Mouse (Mus musculus): Measurements from ENCODE around the gene Pip4k2a. TPM values are rescaled to one million over a fixed set of nuclear protein-coding genes. Genes with fewer than 3 reads are reported as not detected.

The Pip4k2a gene
- polyA plus RNA-seq, 1 experiment = 7.1 TPM

DNA sequence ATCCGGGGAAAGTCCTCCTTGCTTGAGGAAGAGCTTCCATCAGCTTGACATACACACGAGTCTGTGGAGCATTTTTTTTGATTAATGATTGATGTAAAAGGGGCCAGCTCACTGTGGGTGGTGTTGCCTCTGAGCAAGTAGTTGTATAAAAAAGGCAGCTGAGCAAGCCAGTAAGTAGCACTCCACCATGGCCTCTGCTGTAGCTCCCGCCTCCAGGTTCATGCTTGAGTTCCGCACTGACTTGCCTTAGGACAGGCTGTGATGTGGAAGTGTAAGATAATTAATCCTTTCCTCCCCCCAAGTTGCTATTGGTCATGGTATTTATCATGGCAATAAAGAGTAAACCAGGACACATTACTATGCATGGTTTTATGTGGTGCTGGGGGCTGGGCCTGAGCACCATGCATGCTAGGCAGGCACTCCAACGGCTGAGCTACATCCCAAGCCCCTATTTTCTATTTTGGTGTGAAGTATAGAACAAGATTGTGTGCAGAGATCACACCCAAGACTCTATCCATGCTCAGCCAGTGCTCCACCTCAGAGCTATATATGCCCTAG, 78.0 kb downstream of the Pip4k2a start:
- TF ChIP-seq CTCF (conservative IDR thresholded peaks at IDR 0.05; ENCODE audit: insufficient read depth, insufficient read length, low read depth, low read length) (no peak), POLR2A (IDR thresholded peaks at IDR 0.05; ENCODE audit: low read depth, low read length) (no peak)
- H3K4me3 ChIP-seq (ENCODE audit: insufficient read depth, low read depth, low read length) = no peak overlapping the region
- H3K27ac ChIP-seq (ENCODE audit: insufficient read depth, low read depth, low read length) = no peak overlapping the region
- H3K4me1 ChIP-seq (ENCODE audit: control insufficient read depth, insufficient read depth, low read length) = peaks cover 7% of the 10 kb centered on the region; the same call in 1 of the 2 replicates
- H3K27me3 ChIP-seq (replicated peaks; ENCODE audit: control insufficient read depth, insufficient read depth, low read length) = no peaks in the 10 kb centered on the region
- no peaks in the 10 kb centered on the region for H3K36me3 ChIP-seq (ENCODE audit: control insufficient read depth, insufficient read depth, low read length)
- WGBS = 33% methylated on average over 5 of the region's 5 CpGs
- peak; percentile 21 for DNase-seq

DNA sequence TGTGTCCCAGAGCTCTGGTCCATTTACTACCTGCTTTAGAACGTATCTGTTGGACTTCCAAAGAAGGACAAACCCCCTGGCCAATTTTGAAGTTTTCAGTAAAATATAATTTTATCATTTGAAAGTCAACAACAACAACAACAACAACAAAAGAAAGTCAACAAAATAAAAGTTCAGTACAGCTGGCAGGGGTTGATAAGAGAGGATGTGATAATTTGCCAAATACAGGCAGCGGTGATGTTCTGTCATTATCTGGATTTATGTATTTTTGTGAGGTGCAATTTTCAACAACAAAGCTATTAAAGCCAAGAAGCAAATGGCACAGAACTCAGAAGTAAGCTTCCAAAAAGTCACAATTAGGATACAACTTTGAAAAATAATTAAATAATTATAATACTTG, 80.1 kb downstream of the Pip4k2a start:
- H3K27me3 ChIP-seq (replicated peaks; ENCODE audit: control insufficient read depth, insufficient read depth, low read length) = no peaks in the 10 kb centered on the region

DNA sequence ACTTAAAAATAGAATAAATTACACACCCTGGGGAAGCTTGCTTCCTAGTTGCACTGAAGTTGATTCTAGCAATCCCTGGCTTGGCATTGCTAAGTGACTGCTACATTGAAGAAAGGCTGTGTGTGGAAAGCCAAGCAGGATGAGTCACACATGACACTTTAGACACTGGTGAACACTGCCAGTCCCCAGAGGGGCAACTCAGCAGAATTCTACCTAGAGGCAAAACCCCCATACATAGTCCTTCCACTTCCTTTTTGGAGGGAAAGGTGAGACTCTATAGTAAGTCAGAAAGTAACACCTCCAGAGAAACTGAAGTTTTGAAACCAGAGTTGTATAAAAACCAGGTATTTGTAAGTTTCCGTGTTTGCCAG, 80.6 kb downstream of the Pip4k2a start:
- Histone ChIP-seq H3K4me3 (ENCODE audit: insufficient read depth, low read depth, low read length) (no peak overlapping the region), H3K27me3 (replicated peaks; ENCODE audit: control insufficient read depth, insufficient read depth, low read length) (no peaks in the 10 kb centered on the region), H3K4me1 (ENCODE audit: control insufficient read depth, insufficient read depth, low read length) (peaks cover 7% of the 10 kb centered on the region; the same call in 1 of the 2 replicates), H3K36me3 (ENCODE audit: control insufficient read depth, insufficient read depth, low read length) (no peaks in the 10 kb centered on the region), H3K27ac (ENCODE audit: insufficient read depth, low read depth, low read length) (no peak overlapping the region)
- no peak for DNase-seq
- WGBS = 85% methylated on average over 1 of the region's 1 CpGs
- TF ChIP-seq CTCF (conservative IDR thresholded peaks at IDR 0.05; ENCODE audit: insufficient read depth, insufficient read length, low read depth, low read length) = no peak
- TF ChIP-seq POLR2A (IDR thresholded peaks at IDR 0.05; ENCODE audit: low read depth, low read length) = no peak

More for the DNA sequence above, 80.1 kb downstream of the Pip4k2a start:
- H3K36me3 ChIP-seq (ENCODE audit: control insufficient read depth, insufficient read depth, low read length) = no peaks in the 10 kb centered on the region
- H3K27ac ChIP-seq (ENCODE audit: insufficient read depth, low read depth, low read length) = no peak overlapping the region
- TF ChIP-seq CTCF (conservative IDR thresholded peaks at IDR 0.05; ENCODE audit: insufficient read depth, insufficient read length, low read depth, low read length) (no peak), POLR2A (IDR thresholded peaks at IDR 0.05; ENCODE audit: low read depth, low read length) (no peak)
- no peak overlapping the region for H3K4me3 ChIP-seq (ENCODE audit: insufficient read depth, low read depth, low read length)
- H3K4me1 ChIP-seq (ENCODE audit: control insufficient read depth, insufficient read depth, low read length) = peaks cover 7% of the 10 kb centered on the region; the same call in 1 of the 2 replicates
- 77% methylated on average over 2 of the region's 2 CpGs for WGBS
- DNase-seq = no peak

DNA sequence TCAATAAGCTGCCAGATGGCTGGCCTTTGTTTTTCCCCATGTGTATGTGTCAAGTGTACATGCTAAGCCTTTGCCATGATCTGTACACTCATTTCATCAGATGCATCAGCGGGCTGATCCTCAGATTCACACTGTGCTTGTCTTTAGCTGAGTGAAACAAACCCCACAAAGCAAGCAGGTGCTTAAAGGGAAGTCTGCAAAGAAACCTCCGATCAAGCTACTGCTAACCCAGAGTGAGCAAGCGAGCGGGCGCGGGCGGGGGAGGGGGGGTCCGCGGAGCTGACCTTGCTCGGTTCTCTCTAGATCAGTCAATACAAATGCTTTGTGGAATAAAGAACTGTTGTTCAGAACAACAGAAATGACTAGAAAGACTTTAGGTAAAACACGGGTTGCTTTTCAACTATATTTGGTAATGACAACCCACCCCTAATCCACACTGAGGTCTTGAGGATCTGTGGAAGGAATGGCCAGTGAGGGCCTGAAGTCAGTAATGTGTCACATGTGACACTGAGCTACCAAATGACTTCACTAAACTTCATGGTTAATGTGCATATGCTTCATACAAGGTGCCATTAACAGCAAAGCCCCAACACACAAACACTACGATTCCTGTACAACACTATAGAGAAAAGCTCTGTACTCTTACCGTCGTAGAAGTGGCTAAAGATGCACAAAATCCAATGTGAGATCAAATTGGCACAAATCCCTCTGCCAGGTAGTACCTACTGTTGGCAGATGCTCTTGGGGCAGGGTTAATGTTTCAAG, 81.1 kb downstream of the Pip4k2a start:
- H3K4me1 ChIP-seq (ENCODE audit: control insufficient read depth, insufficient read depth, low read length) = peaks cover 7% of the 10 kb centered on the region; the same call in 1 of the 2 replicates
- H3K27me3 ChIP-seq (replicated peaks; ENCODE audit: control insufficient read depth, insufficient read depth, low read length) = no peaks in the 10 kb centered on the region
- H3K27ac ChIP-seq (ENCODE audit: insufficient read depth, low read depth, low read length) = peak overlapping the region; percentile 77
- DNase-seq = peak; percentile 37
- TF ChIP-seq POLR2A (IDR thresholded peaks at IDR 0.05; ENCODE audit: low read depth, low read length) = no peak
- no peak for TF ChIP-seq CTCF (conservative IDR thresholded peaks at IDR 0.05; ENCODE audit: insufficient read depth, insufficient read length, low read depth, low read length)
- H3K4me3 ChIP-seq (ENCODE audit: insufficient read depth, low read depth, low read length) = no peak overlapping the region
- WGBS = 71% methylated on average over 14 of the region's 14 CpGs
- no peaks in the 10 kb centered on the region for H3K36me3 ChIP-seq (ENCODE audit: control insufficient read depth, insufficient read depth, low read length)

DNA sequence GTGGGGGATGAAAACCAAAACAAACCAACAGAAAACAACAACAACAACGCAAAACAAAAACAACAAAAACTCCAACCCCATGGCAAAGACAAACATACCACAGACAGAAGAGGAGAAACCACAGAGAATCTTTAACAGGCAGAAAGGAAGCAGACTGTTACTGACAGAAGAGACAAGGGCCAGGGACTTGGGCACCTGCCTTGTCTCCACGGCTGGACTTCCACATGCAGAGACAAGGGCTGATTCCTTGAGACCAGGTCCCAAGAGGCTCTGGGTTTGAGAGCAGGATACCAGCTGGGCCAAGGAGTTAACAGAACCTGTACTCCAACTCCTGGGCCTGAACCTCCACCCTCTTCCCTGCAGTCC, 81.9 kb downstream of the Pip4k2a start:
- no peak for DNase-seq
- 58% methylated on average over 2 of the region's 2 CpGs for WGBS
- Histone ChIP-seq H3K27ac (ENCODE audit: insufficient read depth, low read depth, low read length) (peak overlapping the region; percentile 77), H3K36me3 (ENCODE audit: control insufficient read depth, insufficient read depth, low read length) (no peaks in the 10 kb centered on the region), H3K4me3 (ENCODE audit: insufficient read depth, low read depth, low read length) (no peak overlapping the region), H3K27me3 (replicated peaks; ENCODE audit: control insufficient read depth, insufficient read depth, low read length) (no peaks in the 10 kb centered on the region), H3K4me1 (ENCODE audit: control insufficient read depth, insufficient read depth, low read length) (peaks cover 7% of the 10 kb centered on the region; the same call in 1 of the 2 replicates)
- no peak for TF ChIP-seq POLR2A (IDR thresholded peaks at IDR 0.05; ENCODE audit: low read depth, low read length)
- TF ChIP-seq CTCF (conservative IDR thresholded peaks at IDR 0.05; ENCODE audit: insufficient read depth, insufficient read length, low read depth, low read length) = no peak

DNA sequence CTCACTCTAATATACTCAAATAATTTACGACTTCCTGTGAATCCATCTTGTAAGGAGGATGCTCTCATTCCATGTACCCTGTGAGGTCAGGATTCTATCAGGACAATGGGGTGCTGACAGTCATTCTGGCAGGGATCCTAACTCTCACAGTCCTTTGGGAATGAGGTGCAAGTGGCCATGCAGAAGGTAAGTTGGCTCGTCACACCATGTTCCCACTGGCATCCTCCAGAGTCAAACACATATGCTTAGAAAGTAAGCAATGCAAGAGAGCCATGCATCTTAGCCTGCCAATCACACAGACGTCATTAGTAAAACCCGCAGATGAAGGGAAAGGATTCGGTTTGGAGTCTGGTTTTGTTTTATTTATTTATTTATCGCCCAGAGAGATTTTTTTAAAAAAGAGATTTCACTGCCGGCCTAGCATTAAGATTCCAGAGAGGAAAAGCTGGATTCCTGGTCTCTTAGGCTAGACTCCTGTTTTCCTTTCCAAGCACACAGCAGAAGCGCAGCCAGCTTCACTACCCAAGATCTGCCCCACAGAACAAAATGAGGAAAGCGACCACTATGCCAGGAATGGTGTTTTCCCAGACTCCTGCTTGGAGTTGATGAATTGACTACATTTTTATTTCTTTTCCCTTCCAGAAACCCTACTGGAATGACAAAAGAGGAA, 82.4 kb downstream of the Pip4k2a start:
- Histone ChIP-seq H3K27me3 (replicated peaks; ENCODE audit: control insufficient read depth, insufficient read depth, low read length) (no peaks in the 10 kb centered on the region), H3K27ac (ENCODE audit: insufficient read depth, low read depth, low read length) (peak overlapping the region; percentile 77), H3K4me1 (ENCODE audit: control insufficient read depth, insufficient read depth, low read length) (peaks cover 7% of the 10 kb centered on the region; the same call in 1 of the 2 replicates), H3K4me3 (ENCODE audit: insufficient read depth, low read depth, low read length) (no peak overlapping the region), H3K36me3 (ENCODE audit: control insufficient read depth, insufficient read depth, low read length) (no peaks in the 10 kb centered on the region)
- 60% methylated on average over 9 of the region's 9 CpGs for WGBS
- DNase-seq = peak; percentile 75
- TF ChIP-seq POLR2A (IDR thresholded peaks at IDR 0.05; ENCODE audit: low read depth, low read length) (no peak), CTCF (conservative IDR thresholded peaks at IDR 0.05; ENCODE audit: insufficient read depth, insufficient read length, low read depth, low read length) (no peak)

DNA sequence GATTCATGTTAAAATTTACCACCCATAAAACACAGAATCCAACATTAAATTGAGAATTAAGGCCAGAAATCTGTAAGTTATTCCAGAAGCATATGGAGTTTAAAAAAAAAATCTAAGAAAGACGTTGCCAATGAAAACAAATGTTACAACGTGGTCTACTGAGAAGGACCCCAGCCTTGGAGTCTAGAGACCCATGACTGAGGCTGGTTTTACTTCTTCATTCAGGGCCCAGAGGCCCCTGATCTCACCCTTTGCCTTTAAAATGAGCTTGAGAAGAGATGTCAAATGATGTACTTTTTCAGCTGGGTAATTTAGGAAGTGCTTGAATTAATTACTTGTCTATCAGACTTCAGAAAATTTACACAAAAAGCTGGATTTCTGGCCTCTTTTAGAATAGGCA, 83.2 kb downstream of the Pip4k2a start:
- Histone ChIP-seq H3K27me3 (replicated peaks; ENCODE audit: control insufficient read depth, insufficient read depth, low read length) (no peaks in the 10 kb centered on the region), H3K4me3 (ENCODE audit: insufficient read depth, low read depth, low read length) (no peak overlapping the region), H3K4me1 (ENCODE audit: control insufficient read depth, insufficient read depth, low read length) (peaks cover 7% of the 10 kb centered on the region; the same call in 1 of the 2 replicates), H3K36me3 (ENCODE audit: control insufficient read depth, insufficient read depth, low read length) (no peaks in the 10 kb centered on the region), H3K27ac (ENCODE audit: insufficient read depth, low read depth, low read length) (no peak overlapping the region)
- TF ChIP-seq CTCF (conservative IDR thresholded peaks at IDR 0.05; ENCODE audit: insufficient read depth, insufficient read length, low read depth, low read length) (no peak), POLR2A (IDR thresholded peaks at IDR 0.05; ENCODE audit: low read depth, low read length) (no peak)
- DNase-seq = no peak
- WGBS = 68% methylated on average over 2 of the region's 2 CpGs
